Mouse (Mus musculus) left cerebral cortex, postnatal 14 days (tissue): ENCODE results near the gene Ift74. TPM values are rescaled to one million over a fixed set of nuclear protein-coding genes. Genes with fewer than 3 reads are reported as not detected.
A peak's percentile ranks its signal among the peaks of the same experiment; 100 is the strongest.
"Not testable (repeated sequence)": the region's sequence is repeated elsewhere in the genome, so short reads cannot be mapped to it uniquely, and the experiment has no call there.

Source experiments
- DNase-seq, 2 experiments: peaks; one replicate each; pipeline ENCODE4 v3.0.0; 2021 to 2022; ENCODE audit warnings: low spot score in 2 of 2, mixed read lengths in 1 of 2
- intact Hi-C: fragments of 180-260 bp; cut with DNase I; formaldehyde crosslinking; loops from one replicate; pipeline ENCODE4 v1.15.1; 2025
- long read RNA-seq, 2 experiments: library from polyadenylated mRNA; stranded (forward); transcript quantifications; one replicate each; pipeline ENCODE4 v2.0.0; 2021
- total RNA-seq, 2 experiments: library from RNA; stranded (reverse); gene quantifications; 2 replicates each; pipeline ENCODE4 v1.2.3; 2021

Ift74 gene
- total RNA-seq: 10 to 100 TPM; 24.6 to 27.9 TPM
- long read RNA-seq, experiment 1, transcript Ift74-201 (20 exons, 2,139 nt): major isoform, 33 of 58 reads
- long read RNA-seq, experiment 1, partial matches to known transcripts: 5 of 58 reads
- long read RNA-seq, experiment 1, other reads (novel, unspliced or antisense): 20 of 58 reads
- long read RNA-seq, experiment 2, transcript Ift74-201 (20 exons, 2,139 nt): major isoform, 18 of 38 reads
- long read RNA-seq, experiment 2, partial matches to known transcripts: 2 of 38 reads
- long read RNA-seq, experiment 2, other reads (novel, unspliced or antisense): 18 of 38 reads

- intact Hi-C loops: no loop called here
- DNase-seq: peak; percentile 95 to 97
These were observed at the start of gene Ift74 for GRCm38 (mm10) chr4:94613972-94614626. Gene Ift74 (plus strand): TSS chr4:94614491.

DNA sequence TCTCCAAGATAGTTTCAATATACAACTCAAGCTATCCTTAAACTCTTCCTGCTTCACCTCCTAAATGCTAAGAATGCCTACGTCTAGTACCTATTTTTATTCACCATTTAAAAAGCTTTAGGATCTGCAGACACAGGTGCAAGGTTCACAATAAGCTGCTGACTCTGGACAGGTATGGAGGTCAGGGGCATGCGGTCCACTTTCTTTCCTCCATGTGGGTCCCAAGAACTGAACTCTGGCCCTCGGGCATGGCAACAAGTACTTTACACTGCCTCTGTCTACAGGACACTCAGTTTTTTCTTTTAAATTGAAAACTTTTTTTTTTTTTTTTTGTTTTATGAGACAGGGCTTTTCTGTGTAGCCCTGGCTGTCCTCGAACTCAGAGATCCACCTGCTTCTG is 41.6 kb upstream of the Ift74 start:
- intact Hi-C loops: no loop called here
- no peak for DNase-seq

DNA sequence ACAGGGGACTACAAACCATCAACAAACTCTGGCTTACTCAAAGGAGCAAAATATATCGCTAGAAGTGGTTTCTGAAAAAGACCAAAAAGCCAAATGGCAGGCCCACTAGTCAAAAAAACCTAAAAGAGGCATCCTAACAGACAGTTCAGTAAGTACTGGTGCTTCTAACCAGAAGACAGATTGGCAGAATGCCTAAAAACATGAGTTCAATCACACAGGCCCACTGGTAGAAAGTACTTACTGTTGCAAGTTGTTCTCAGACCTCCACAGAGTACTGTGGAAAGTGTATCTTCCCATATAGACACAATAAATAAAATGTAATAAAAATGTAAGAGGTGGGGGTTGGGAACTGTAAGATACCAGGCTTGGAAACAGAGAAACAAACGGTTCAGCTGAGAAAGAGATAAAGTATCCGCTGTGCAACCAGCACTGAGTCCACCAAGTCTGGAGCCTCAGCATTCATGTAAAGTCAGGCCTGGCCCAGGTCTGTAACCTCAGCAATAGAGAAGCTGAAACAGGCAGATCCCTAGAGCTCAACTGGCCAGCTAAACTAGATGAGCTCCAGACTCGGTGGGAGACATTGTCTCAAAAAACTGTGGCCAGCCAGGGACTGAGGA is 22.4 kb upstream of the Ift74 start:
- intact Hi-C loops: no loop called here
- DNase-seq: no peak

- intact Hi-C loops: no loop called here
- DNase-seq: no peak
These were observed 21.6 kb upstream of the Ift74 start for GRCm38 (mm10) chr4:94592709-94593108.

- intact Hi-C loops: no loop called here
- peak in 1 of 2 experiments; percentile 26 for DNase-seq
These were observed 12.9 kb upstream of the Ift74 start for GRCm38 (mm10) chr4:94601395-94601794.

GRCm38 (mm10) chr4:94602496-94603030 is 11.7 kb upstream of the Ift74 start:
- intact Hi-C loops: no loop called here
- no peak for DNase-seq

DNA sequence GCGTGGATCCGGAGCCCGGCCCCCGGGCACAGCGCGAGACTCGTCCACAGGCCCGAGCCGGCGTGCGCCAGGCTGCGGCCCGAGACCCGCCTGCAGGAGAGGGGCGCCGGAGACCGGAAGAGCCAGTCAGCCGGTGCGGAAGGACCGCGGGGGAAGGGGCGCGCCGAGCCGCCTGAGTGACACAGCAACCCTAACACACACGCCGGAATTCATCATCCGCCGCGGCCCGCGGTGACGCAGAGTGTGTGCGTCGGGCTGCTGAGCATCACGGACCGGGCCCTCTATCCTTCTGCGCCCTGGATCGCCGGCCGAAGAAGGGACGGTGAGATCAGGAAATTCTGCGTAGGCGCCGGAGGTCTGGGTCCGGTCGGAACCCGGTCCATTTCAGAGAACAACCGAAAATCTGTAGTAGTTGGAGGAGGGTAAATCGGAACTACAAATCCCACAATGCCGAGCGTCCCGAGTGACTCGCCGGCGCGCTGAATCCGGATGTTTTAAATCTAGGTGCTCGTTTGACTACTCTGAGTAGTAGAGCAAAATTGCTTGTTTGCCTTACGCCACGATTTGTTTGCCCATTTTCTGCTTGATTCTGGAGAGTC is 11.2 kb upstream of the Ift74 start, which contains the start of gene Plaa:
Gene Plaa (minus strand): TSS at position 214 of the 599 bp plus-strand sequence.
- DNase-seq: peak; percentile 95
- intact Hi-C loops: no loop called here

DNA sequence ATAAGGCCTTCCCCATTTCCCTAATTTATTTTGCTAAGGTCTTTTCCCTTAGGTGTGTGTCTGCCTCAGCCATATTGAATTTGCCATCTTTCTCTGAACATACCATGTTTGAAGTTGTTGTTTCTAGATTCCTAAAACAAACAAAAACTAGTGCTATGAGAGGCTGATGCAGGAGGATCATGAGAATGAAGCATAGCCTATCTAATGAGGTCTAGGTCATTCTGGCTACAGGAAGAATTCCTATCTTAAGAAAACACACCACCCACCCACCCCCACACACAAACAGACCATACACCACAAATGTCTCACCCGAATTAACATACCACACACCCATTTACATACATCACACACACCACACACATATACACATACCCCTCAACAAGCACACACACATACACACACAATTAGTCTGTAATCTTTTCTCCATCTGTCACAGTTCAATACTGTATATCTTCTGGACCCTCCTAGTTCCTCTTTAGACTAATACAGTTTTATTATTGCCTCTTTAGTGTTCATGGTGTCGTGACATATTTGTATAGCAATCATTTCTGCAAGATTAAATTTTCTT is 9.8 kb upstream of the Ift74 start:
- DNase-seq: no peak
- intact Hi-C loops: no loop called here

DNA sequence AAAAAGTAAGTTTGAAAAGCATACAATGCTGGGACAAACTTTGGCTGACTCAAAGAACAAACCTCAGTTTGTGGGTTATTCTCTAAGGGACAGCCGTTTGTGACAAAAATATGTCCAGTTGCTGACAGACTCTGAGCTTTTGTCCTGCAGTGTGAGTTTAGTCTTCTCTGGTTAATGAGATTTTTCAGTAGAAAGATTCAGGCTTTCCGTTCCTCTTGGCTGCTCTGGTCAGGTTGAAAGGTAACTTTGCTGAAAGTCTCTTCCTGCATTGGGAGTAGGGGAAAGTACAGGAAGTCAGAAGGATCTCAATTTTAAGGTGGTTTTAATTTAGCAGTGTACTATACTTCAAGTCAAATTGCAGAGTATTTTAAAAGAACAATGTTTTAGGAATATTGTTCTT is 8.7 kb upstream of the Ift74 start:
- intact Hi-C loops: no loop called here
- no peak for DNase-seq

GRCm38 (mm10) chr4:94610339-94610738 is 4.0 kb upstream of the Ift74 start:
- intact Hi-C loops: no loop called here
- no peak for DNase-seq

GRCm38 (mm10) chr4:94614627-94615006 is 326 bp downstream of the Ift74 start:
- intact Hi-C loops: no loop called here
- no peak for DNase-seq

DNA sequence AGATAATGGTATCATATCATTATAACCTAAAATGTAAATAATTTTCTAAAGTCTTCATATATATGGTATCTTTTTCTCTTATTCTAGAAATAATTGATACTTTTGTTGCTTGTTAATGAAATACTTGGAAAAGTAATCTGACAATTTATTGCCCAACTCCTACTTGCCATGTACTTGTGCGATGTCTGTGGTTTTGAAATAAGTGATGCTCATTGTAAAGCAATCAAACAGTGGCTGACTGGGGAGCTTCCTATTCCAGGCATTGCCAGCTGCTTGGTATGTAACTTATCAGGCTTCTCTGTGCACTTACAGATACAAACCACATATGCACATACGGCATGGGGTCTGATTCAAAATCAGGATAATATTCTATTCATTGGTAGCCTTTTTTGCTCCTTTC is 5.8 kb downstream of the Ift74 start:
- DNase-seq: no peak
- intact Hi-C loops: no loop called here

GRCm38 (mm10) chr4:94643141-94643540 is 28.9 kb downstream of the Ift74 start:
- DNase-seq: no peak
- intact Hi-C loops: no loop called here

DNA sequence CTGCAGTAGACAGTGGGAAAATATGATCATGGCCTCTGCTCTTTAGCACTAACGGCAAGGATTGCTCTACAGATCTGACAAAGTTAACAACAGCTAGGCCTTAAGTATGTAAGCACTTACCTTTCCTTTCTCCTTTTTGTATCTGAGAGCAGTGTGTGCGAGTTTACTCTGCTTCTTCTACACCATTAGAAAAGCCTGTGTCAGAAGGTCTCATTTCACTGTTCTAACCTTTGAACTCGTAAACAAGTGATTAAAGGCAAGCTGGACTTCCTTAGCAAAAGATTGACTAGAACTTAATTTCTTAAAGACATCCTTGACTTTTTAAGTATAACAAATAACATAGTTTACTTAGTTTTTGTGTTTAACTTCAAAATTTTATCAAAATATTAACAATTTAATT is 35.6 kb downstream of the Ift74 start, which contains the start of gene Lrrc19:
Gene Lrrc19 (minus strand): TSS at position 225 of the 400 bp plus-strand sequence.
- intact Hi-C loops: no loop called here

GRCm38 (mm10) chr4:94650426-94651175 is 36.3 kb downstream of the Ift74 start:
- intact Hi-C loops, DNase-seq: not testable (repeated sequence)

More for the DNA sequence above, 35.6 kb downstream of the Ift74 start, which contains the start of gene Lrrc19:
- no peak for DNase-seq

DNA sequence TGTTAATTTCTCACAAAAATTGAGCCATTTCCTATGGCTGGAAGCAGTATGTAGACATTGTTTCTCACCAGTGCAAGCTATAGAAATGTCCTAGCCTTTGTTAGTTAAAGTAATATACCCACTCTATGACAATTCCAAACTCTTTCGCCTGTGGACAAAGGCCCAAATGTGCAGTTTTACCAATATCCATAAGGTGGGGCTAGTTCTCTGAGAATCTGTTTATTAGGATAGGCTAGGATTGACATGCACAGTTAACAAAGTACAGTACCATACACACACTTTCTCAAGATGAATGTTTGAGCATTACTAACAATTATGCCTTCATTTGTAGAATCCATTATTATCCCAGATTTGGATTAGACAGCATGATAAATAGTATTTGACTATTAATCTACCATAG is 55.4 kb downstream of the Ift74 start:
- intact Hi-C loops: loop anchor here (5.0 kb wide), 1 partner anchor 233 kb away; no protein-coding TSS in a partner anchor

GRCm38 (mm10) chr4:94680662-94681061 is 66.4 kb downstream of the Ift74 start:
- intact Hi-C loops: no loop called here
- DNase-seq: no peak

More for the DNA sequence above, 55.4 kb downstream of the Ift74 start:
- peak; percentile 7 to 16 for DNase-seq

DNA sequence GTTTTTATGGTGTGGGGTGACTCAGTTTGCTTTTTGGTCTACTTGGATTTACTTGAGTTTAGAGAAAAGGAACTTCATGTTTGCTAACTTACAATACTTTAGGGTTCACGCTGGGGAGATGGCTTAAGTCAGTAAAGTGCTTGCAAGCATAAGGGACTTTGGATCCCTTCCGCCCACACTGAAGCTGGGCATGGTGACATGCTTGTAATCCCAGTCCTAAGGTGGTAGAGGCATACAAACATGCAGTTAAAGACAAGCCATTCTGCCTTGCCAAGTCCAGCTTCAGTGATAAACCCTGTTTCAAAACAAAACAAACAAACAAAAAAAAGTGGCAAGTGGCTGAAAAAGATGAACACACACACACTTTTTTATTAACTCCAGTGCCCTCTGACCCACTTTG is 66.9 kb downstream of the Ift74 start:
- intact Hi-C loops: no loop called here
- DNase-seq: no peak

DNA sequence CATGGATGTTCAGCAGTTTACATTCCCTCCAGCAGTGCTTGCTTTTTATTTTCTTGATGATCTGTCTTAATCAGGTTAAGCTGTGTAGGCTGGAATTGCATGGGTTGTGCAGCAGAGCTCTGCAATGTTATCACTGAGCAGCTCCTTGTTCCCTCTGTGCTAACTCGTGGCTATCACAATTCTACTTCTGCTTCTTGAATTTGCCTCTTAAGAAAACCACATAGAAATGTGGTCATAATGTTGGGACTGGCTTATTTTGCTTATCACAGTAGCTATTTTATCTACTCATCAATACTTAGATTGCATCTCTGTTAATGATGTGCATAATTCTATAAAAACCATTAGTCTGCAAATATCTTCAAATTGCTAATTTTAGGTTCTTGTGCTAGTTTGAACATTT is 67.7 kb downstream of the Ift74 start:
- intact Hi-C loops: no loop called here
- no peak for DNase-seq
